Mouse (Mus musculus) olfactory bulb, adult 2 months (tissue): ENCODE measurements around the gene Stxbp4. TPM values are rescaled to one million over a fixed set of nuclear protein-coding genes. Genes with fewer than 3 reads are reported as not detected.

Source experiments
- H3K27ac ChIP-seq: fragments of 200-500 bp; 2 replicates; pipeline ENCODE4 v1.5.1; 2012; ENCODE audit warnings: low read depth, low read length; ENCODE audit not compliant: insufficient read depth
- H3K4me1 ChIP-seq: fragments of 200-500 bp; 2 replicates; pipeline ENCODE4 v1.6.1; 2012; ENCODE audit warnings: low read length; ENCODE audit not compliant: control insufficient read depth, insufficient read depth
- H3K4me3 ChIP-seq: fragments of 200-500 bp; 2 replicates; pipeline ENCODE4 v1.5.1; 2012; ENCODE audit warnings: mild to moderate bottlenecking, low read depth, low read length, moderate library complexity; ENCODE audit not compliant: insufficient read depth
- CTCF ChIP-seq: fragments of 200-500 bp; IDR thresholded peaks from 2 replicates; pipeline ENCODE4 v1.5.1; 2012; ENCODE audit warnings: low read depth, mild to moderate bottlenecking, low read length, moderate library complexity; ENCODE audit not compliant: insufficient read depth
- POLR2A ChIP-seq: fragments of 200-500 bp; IDR thresholded peaks from 2 replicates; pipeline ENCODE4 v1.6.1; 2012; ENCODE audit warnings: mild to moderate bottlenecking, low read depth, low read length, moderate library complexity; ENCODE audit not compliant: insufficient read depth
- WGBS: fragments of 180-500 bp; shearing (Covaris S2); methylation state at CpG from one replicate; pipeline ENCODE4 v1.1.7; 2018; 5-methylcytosine and 5-hydroxymethylcytosine counted together
- polyA plus RNA-seq: library from polyadenylated mRNA; stranded (reverse); fragments of >200 nt; gene quantifications from 2 replicates; pipeline ENCODE4 v1.2.4, GENCODE M21; 2012; ENCODE audit warnings: low replicate concordance; ENCODE audit not compliant: missing spikeins, insufficient read depth, insufficient read length

The Stxbp4 gene
- polyA plus RNA-seq, 1 experiment, result not detected

GRCm38 (mm10) chr11:90494981-90495380 is 142.9 kb downstream of the Stxbp4 start:
- peaks cover 5% of the 10 kb centered on the region for H3K4me1 ChIP-seq
- H3K4me3 ChIP-seq, result no peak overlapping the region
- 65% methylated on average over 1 of the region's 1 CpGs for WGBS
- H3K27ac ChIP-seq, result no peak overlapping the region
- TF ChIP-seq POLR2A (no peak), CTCF (no peak)

GRCm38 (mm10) chr11:90492511-90492910 is 145.4 kb downstream of the Stxbp4 start:
- no peak overlapping the region for H3K4me3 ChIP-seq
- TF ChIP-seq CTCF, result no peak
- no peaks in the 10 kb centered on the region for H3K4me1 ChIP-seq
- H3K27ac ChIP-seq, result no peak overlapping the region
- 94% methylated on average over 4 of the region's 4 CpGs for WGBS

- H3K4me3 ChIP-seq, result no peak overlapping the region
- no peak for TF ChIP-seq CTCF
- TF ChIP-seq POLR2A, result no peak
- H3K4me1 ChIP-seq, result no peaks in the 10 kb centered on the region
- WGBS, result 93% methylated on average over 10 of the region's 10 CpGs
- no peak overlapping the region for H3K27ac ChIP-seq
These were observed 148.7 kb downstream of the Stxbp4 start for GRCm38 (mm10) chr11:90489166-90489565.

- no peaks in the 10 kb centered on the region for H3K4me1 ChIP-seq
- 87% methylated on average over 8 of the region's 8 CpGs for WGBS
- TF ChIP-seq CTCF (no peak), POLR2A (no peak)
- H3K4me3 ChIP-seq, result no peak overlapping the region
- no peak overlapping the region for H3K27ac ChIP-seq
These were observed 150.2 kb downstream of the Stxbp4 start for GRCm38 (mm10) chr11:90487686-90488085.

- H3K4me1 ChIP-seq, result no peaks in the 10 kb centered on the region
- WGBS, result 61% methylated on average over 14 of the region's 14 CpGs
- no peak for TF ChIP-seq POLR2A
- no peak for TF ChIP-seq CTCF
- no peak overlapping the region for H3K27ac ChIP-seq
- H3K4me3 ChIP-seq, result no peak overlapping the region
These were observed 152.9 kb downstream of the Stxbp4 start for GRCm38 (mm10) chr11:90484750-90485637.

GRCm38 (mm10) chr11:90483766-90484165 is 154.1 kb downstream of the Stxbp4 start:
- WGBS, result 99% methylated on average over 3 of the region's 3 CpGs
- no peak for TF ChIP-seq CTCF
- no peak for TF ChIP-seq POLR2A

GRCm38 (mm10) chr11:90481828-90482227 is 156.1 kb downstream of the Stxbp4 start:
- WGBS, result 59% methylated on average over 1 of the region's 1 CpGs
- TF ChIP-seq CTCF (no peak), POLR2A (no peak)

More at GRCm38 (mm10) chr11:90483766-90484165, 154.1 kb downstream of the Stxbp4 start:
- H3K4me3 ChIP-seq, result no peak overlapping the region
- no peak overlapping the region for H3K27ac ChIP-seq
- no peaks in the 10 kb centered on the region for H3K4me1 ChIP-seq

GRCm38 (mm10) chr11:90470271-90470670 is 167.6 kb downstream of the Stxbp4 start:
- no peak for TF ChIP-seq POLR2A
- TF ChIP-seq CTCF, result no peak
- WGBS, result 94% methylated on average over 4 of the region's 4 CpGs
- Histone ChIP-seq H3K27ac (no peak overlapping the region), H3K4me1 (no peaks in the 10 kb centered on the region), H3K4me3 (no peak overlapping the region)

More at GRCm38 (mm10) chr11:90481828-90482227, 156.1 kb downstream of the Stxbp4 start:
- no peaks in the 10 kb centered on the region for H3K4me1 ChIP-seq
- no peak overlapping the region for H3K27ac ChIP-seq
- no peak overlapping the region for H3K4me3 ChIP-seq

- Histone ChIP-seq H3K27ac (no peak overlapping the region), H3K4me3 (no peak overlapping the region), H3K4me1 (0 out of 2 replicates have a peak, but pooled peaks cover 2% of the 10 kb centered on the region)
- 65% methylated on average over 10 of the region's 10 CpGs for WGBS
- no peak for TF ChIP-seq CTCF
- TF ChIP-seq POLR2A, result no peak
These were observed 173.8 kb downstream of the Stxbp4 start for GRCm38 (mm10) chr11:90464046-90464595.
